Mouse (Mus musculus) forebrain, embryonic 14.5 days (tissue): ENCODE results near the gene Rbfox2. TPM values are rescaled to one million over a fixed set of nuclear protein-coding genes. Genes with fewer than 3 reads are reported as not detected.
A peak's percentile ranks its signal among the peaks of the same experiment; 100 is the strongest.

ENCODE experiments used
- ATAC-seq: fragments of 200-750 bp; cut with Nextera tagmentation; 2 replicates; pipeline ENCODE4 v1.8.0; 2017; ENCODE audit warnings: mild to moderate bottlenecking, moderate library complexity
- DNase-seq: peaks from one replicate; pipeline ENCODE4 v3.0.0-alpha.2; 2015; ENCODE audit warnings: low spot score
- H3K27ac ChIP-seq: fragments of 300-500 bp; sonication (generic); 2 replicates; pipeline ENCODE4 v1.5.1; 2014; ENCODE audit warnings: low read depth, mild to moderate bottlenecking, control low read depth, low read length, moderate library complexity
- H3K27me3 ChIP-seq: fragments of 300-500 bp; sonication (generic); replicated peaks from 2 replicates; pipeline ENCODE4 v1.6.1; 2014; ENCODE audit warnings: low read length, control low read depth, mixed read lengths; ENCODE audit not compliant: control insufficient read depth, insufficient read depth
- H3K36me3 ChIP-seq: fragments of 300-500 bp; sonication (generic); 2 replicates; pipeline ENCODE4 v1.6.1; 2014; ENCODE audit warnings: low read length, control low read depth; ENCODE audit not compliant: control insufficient read depth, insufficient read depth
- H3K4me1 ChIP-seq: fragments of 300-500 bp; sonication (generic); 2 replicates; pipeline ENCODE4 v1.6.1; 2014; ENCODE audit warnings: antibody characterized with exemption, low read length, control low read depth; ENCODE audit not compliant: control insufficient read depth, insufficient read depth
- H3K4me2 ChIP-seq: fragments of 300-500 bp; sonication (generic); 2 replicates; pipeline ENCODE4 v1.6.1; 2014; ENCODE audit warnings: mild to moderate bottlenecking, control low read depth, low read length
- H3K4me3 ChIP-seq: fragments of 300-500 bp; sonication (generic); 2 replicates; pipeline ENCODE4 v1.5.1; 2014; ENCODE audit warnings: low read depth, low read length, control low read depth
- H3K9ac ChIP-seq: fragments of 300-500 bp; sonication (generic); 2 replicates; pipeline ENCODE4 v1.6.1; 2014; ENCODE audit warnings: mild to moderate bottlenecking, low read length, control low read depth, moderate library complexity
- H3K9me3 ChIP-seq: fragments of 300-500 bp; sonication (generic); replicated peaks from 2 replicates; pipeline ENCODE4 v1.6.1; 2016; ENCODE audit warnings: low read length, control low read depth, mixed read lengths; ENCODE audit not compliant: control insufficient read depth
- WGBS: fragments of 180-500 bp; shearing (Covaris S2); extraction: QIAGEN DNeasy Blood & Tissue Kit; methylation state at CpG from one replicate; pipeline ENCODE4 v1.1.7; 2014; 5-methylcytosine and 5-hydroxymethylcytosine counted together
- polyA plus RNA-seq: library from polyadenylated mRNA; unstranded; fragments of >200 nt; fragmentation: Nextera tagmentation; extraction: Ambion mirVana; gene quantifications from 2 replicates; pipeline ENCODE4 v1.2.1, GENCODE M21; 2014

Rbfox2 gene
- polyA plus RNA-seq, 1 experiment from 2014 or later: 186 TPM

- ATAC-seq (no peak), DNase-seq (no peak)
- no peaks in the 10 kb centered on the region for H3K36me3 ChIP-seq
- H3K4me2 ChIP-seq: no peak overlapping the region
- no peaks in the 10 kb centered on the region for H3K27me3 ChIP-seq
- no peak overlapping the region for H3K27ac ChIP-seq
- H3K4me3 ChIP-seq: no peak overlapping the region
- 77% methylated on average over 3 of the region's 3 CpGs for WGBS
- no peaks in the 10 kb centered on the region for H3K9me3 ChIP-seq
- H3K9ac ChIP-seq: no peak overlapping the region
- H3K4me1 ChIP-seq: no peaks in the 10 kb centered on the region
Observed at GRCm38 (mm10) chr15:77040784-77041183, 266.0 kb downstream of the Rbfox2 start.

- H3K4me1 ChIP-seq: no peaks in the 10 kb centered on the region
- no peaks in the 10 kb centered on the region for H3K36me3 ChIP-seq
- H3K4me3 ChIP-seq: no peak overlapping the region
- no peaks in the 10 kb centered on the region for H3K27me3 ChIP-seq
- no peaks in the 10 kb centered on the region for H3K9me3 ChIP-seq
- no peak overlapping the region for H3K9ac ChIP-seq
- no peak for DNase-seq
- no peak overlapping the region for H3K4me2 ChIP-seq
- no peak overlapping the region for H3K27ac ChIP-seq
- ATAC-seq: no peak
- 76% methylated on average over 8 of the region's 9 CpGs for WGBS
Observed at GRCm38 (mm10) chr15:77039211-77039700, 267.5 kb downstream of the Rbfox2 start.

DNA sequence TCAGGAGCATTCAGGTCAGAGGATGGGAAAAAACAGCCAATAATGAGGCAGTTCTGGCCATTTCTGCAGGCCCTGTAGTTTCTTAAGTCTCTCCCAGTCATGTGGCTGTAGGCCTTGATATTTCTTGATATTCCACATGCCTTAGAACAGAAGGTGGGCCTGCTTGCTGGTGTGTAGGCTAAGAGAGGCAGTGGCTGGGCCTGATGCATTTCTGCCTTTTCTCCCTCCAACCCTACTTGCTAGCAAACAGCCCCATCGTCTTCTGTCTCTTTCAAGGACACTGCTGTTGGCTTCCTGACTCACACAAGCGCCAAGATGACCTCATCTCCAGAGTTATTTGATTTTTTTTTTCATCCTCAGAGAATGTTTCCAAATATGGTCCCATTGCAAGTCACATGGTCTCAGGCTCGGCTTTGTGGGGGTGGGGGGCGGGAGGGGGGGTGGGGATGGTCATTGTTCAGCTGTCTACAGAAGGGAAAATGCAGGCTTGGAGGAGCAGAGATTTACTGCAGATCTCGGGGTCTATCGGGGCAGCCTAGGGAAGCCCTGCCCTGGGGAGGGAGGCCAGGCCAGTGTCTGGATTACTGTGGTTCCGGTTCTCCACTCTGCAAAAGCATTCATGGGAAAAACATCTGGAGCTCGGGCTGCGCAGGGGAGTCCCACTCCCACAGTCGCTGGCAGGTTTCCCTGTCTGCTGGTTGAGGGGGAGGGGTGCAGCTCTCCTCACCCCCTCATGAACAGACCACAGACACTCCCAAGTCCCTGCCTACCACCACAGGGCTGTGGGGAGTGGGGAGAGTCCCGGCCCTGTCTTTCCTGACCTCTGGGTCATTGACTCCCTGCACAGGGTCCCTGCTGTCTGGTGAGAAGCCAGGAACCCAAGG, 269.3 kb downstream of the Rbfox2 start:
- no peak overlapping the region for H3K4me2 ChIP-seq
- H3K4me3 ChIP-seq: no peak overlapping the region
- no peak overlapping the region for H3K9ac ChIP-seq
- ATAC-seq (no peak), DNase-seq (no peak)
- no peaks in the 10 kb centered on the region for H3K9me3 ChIP-seq
- peak overlapping the region; percentile 39; the same call in 1 of the 2 replicates for H3K27ac ChIP-seq
- 55% methylated on average over 11 of the region's 11 CpGs for WGBS
- H3K27me3 ChIP-seq: no peaks in the 10 kb centered on the region
- H3K36me3 ChIP-seq: no peaks in the 10 kb centered on the region
- no peaks in the 10 kb centered on the region for H3K4me1 ChIP-seq

GRCm38 (mm10) chr15:77036989-77037277, 269.9 kb downstream of the Rbfox2 start:
- Histone ChIP-seq H3K36me3 (no peaks in the 10 kb centered on the region), H3K4me3 (no peak overlapping the region), H3K9me3 (no peaks in the 10 kb centered on the region), H3K9ac (no peak overlapping the region), H3K27me3 (no peaks in the 10 kb centered on the region), H3K4me2 (no peak overlapping the region), H3K4me1 (no peaks in the 10 kb centered on the region), H3K27ac (peak overlapping the region; percentile 39; the same call in 1 of the 2 replicates)
- DNase-seq: no peak
- no peak for ATAC-seq
- WGBS: 32% methylated on average over 2 of the region's 2 CpGs

- H3K4me2 ChIP-seq: no peak overlapping the region
- no peak for ATAC-seq
- H3K9me3 ChIP-seq: no peaks in the 10 kb centered on the region
- H3K4me1 ChIP-seq: no peaks in the 10 kb centered on the region
- H3K27me3 ChIP-seq: no peaks in the 10 kb centered on the region
- no peaks in the 10 kb centered on the region for H3K36me3 ChIP-seq
- 78% methylated on average over 11 of the region's 11 CpGs for WGBS
- H3K27ac ChIP-seq: no peak overlapping the region; the same call in 1 of the 2 replicates
- H3K9ac ChIP-seq: no peak overlapping the region
- no peak overlapping the region for H3K4me3 ChIP-seq
- DNase-seq: no peak
Observed at GRCm38 (mm10) chr15:77036320-77036988, 270.4 kb downstream of the Rbfox2 start.

- no peak overlapping the region for H3K27ac ChIP-seq
- 75% methylated on average over 3 of the region's 3 CpGs for WGBS
- H3K9me3 ChIP-seq: no peaks in the 10 kb centered on the region
- H3K27me3 ChIP-seq: no peaks in the 10 kb centered on the region
- no peaks in the 10 kb centered on the region for H3K36me3 ChIP-seq
- H3K9ac ChIP-seq: no peak overlapping the region
- no peak for DNase-seq
- no peak overlapping the region for H3K4me2 ChIP-seq
- no peak for ATAC-seq
- no peaks in the 10 kb centered on the region for H3K4me1 ChIP-seq
- no peak overlapping the region for H3K4me3 ChIP-seq
Observed at GRCm38 (mm10) chr15:77035643-77036042, 271.2 kb downstream of the Rbfox2 start.

DNA sequence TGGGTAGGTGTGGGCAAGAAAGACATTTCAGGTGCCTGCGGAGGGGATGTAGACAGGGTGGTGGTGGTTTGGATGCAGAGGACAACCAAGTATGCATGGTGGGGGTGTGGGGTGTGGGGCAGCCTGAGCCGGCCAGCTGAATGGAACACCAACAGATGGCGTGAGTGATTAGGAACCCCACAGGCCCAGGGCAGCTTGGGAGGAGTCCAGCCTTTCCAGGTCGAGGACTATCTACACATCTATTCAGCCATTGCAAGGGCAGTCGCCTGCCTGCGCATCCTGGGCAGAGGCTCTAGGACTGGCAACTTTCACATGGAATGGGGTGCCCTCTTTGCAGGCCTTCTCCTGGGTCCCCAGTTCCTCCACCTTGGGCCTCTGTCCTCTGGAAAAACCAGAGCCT, 272.3 kb downstream of the Rbfox2 start:
- no peak overlapping the region for H3K9ac ChIP-seq
- no peak for ATAC-seq
- H3K36me3 ChIP-seq: no peaks in the 10 kb centered on the region
- H3K27me3 ChIP-seq: no peaks in the 10 kb centered on the region
- DNase-seq: no peak
- no peak overlapping the region for H3K27ac ChIP-seq
- H3K9me3 ChIP-seq: no peaks in the 10 kb centered on the region
- no peaks in the 10 kb centered on the region for H3K4me1 ChIP-seq
- no peak overlapping the region for H3K4me3 ChIP-seq
- no peak overlapping the region for H3K4me2 ChIP-seq
- WGBS: 87% methylated on average over 6 of the region's 6 CpGs

- Histone ChIP-seq H3K4me1 (no peaks in the 10 kb centered on the region), H3K4me3 (no peak overlapping the region), H3K9ac (no peak overlapping the region), H3K36me3 (no peaks in the 10 kb centered on the region), H3K4me2 (no peak overlapping the region), H3K9me3 (no peaks in the 10 kb centered on the region), H3K27me3 (no peaks in the 10 kb centered on the region), H3K27ac (no peak overlapping the region)
- 48% methylated on average over 3 of the region's 3 CpGs for WGBS
- ATAC-seq (no peak), DNase-seq (no peak)
Observed at GRCm38 (mm10) chr15:77031271-77031670, 275.5 kb downstream of the Rbfox2 start.
